Mouse (Mus musculus): ENCODE results near the gene Gsap. TPM values are rescaled to one million over a fixed set of nuclear protein-coding genes. Genes with fewer than 3 reads are reported as not detected.

The Gsap gene
- polyA plus RNA-seq, 1 experiment from 2014 or later, result 1.7 TPM

DNA sequence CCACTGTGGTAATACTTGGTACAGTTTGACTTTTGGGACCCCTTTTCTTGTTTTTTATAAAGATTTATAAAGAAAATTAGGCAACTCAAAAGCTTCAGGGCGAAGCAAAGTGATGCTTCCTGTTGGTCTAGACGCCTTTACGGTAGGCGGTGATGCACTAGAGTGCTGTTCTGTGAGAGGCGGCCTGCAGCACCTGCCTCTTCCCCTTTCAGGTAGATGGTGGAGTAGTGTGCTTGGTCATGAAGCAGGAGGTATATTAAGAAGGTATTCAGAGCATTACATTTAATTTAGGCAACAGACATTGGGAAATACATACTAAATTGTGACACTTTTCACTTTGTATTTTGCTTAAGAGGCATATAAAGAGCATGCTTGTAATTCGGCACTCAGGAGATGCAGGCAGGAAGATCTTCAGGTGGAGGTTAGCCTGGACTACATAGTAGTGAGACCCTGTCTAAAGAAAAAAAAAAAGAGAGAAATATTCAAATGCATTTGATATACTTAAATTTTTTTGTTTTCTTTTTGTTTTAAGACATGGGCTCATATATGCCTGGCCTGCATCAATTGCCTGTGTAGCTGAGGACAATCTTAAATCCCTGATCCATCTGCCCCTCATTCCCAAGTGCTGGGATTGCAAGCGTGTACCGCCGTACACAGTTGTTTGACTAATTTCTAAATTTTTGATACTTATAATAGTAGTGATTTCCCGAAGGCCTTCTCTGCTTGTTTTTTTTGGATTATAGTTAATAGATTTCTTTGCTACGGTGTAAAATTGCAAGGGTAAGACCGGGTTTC lies 68.9 kb downstream of the Gsap start:
- Histone ChIP-seq H3K27ac (replicated peaks; ENCODE audit: low read depth, low read length) (no peak overlapping the region), H3K9ac (replicated peaks; ENCODE audit: low read length) (no peak overlapping the region), H3K36me3 (replicated peaks; ENCODE audit: control insufficient read depth, insufficient read depth, low read depth, low read length) (no peaks in the 10 kb centered on the region), H3K4me1 (ENCODE audit: control insufficient read depth, insufficient read depth, low read length) (no peaks in the 10 kb centered on the region), H3K4me2 (ENCODE audit: low read depth, low read length) (no peak overlapping the region), H3K9me3 (replicated peaks; ENCODE audit: control insufficient read depth, low read length) (no peaks in the 10 kb centered on the region), H3K27me3 (ENCODE audit: control insufficient read depth, insufficient read depth, low read length) (no peaks in the 10 kb centered on the region), H3K4me3 (ENCODE audit: low read depth, low read length) (no peak overlapping the region)
- ATAC-seq (replicated peaks; ENCODE audit: insufficient number of reproducible peaks, low FRiP score, low TSS enrichment, low read depth) (no peak), DNase-seq (ENCODE audit: low spot score) (no peak)
- WGBS, result 91% methylated on average over 12 of the region's 12 CpGs

DNA sequence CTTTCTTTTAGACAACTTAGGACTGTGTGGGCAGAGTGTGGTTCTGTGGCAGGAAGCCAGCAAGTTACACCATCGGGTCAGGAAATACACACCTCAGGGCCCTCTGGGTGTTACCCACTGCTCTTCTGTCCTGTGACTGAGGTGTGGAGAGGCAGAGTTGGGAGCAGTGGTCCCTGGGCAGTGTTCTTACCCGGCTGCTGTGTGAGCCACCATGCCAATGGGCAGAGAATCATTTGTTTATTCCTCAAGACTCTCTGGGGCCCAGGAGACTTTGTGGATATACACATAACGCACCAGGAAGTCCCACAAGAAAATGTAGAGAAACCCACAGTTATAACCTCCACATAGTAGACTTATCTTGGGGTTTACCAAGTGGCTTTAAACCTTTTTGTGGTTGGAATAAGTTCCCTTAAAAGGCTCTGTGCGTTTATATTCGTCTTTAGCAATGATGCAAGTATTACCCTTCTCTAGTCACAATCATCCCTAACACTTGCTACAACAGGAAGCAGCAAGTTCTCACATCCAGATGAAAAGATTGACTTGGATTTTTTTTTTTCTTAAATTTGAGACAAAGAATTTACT lies 69.6 kb downstream of the Gsap start:
- no peaks in the 10 kb centered on the region for H3K9me3 ChIP-seq (replicated peaks; ENCODE audit: control insufficient read depth, low read length)
- no peak overlapping the region for H3K4me3 ChIP-seq (ENCODE audit: low read depth, low read length)
- WGBS, result 82% methylated on average over 5 of the region's 5 CpGs
- ATAC-seq (replicated peaks; ENCODE audit: insufficient number of reproducible peaks, low FRiP score, low TSS enrichment, low read depth), result no peak
- no peak overlapping the region for H3K4me2 ChIP-seq (ENCODE audit: low read depth, low read length)
- no peak for DNase-seq (ENCODE audit: low spot score)
- no peaks in the 10 kb centered on the region for H3K36me3 ChIP-seq (replicated peaks; ENCODE audit: control insufficient read depth, insufficient read depth, low read depth, low read length)
- no peak overlapping the region for H3K27ac ChIP-seq (replicated peaks; ENCODE audit: low read depth, low read length)
- no peak overlapping the region for H3K9ac ChIP-seq (replicated peaks; ENCODE audit: low read length)
- no peaks in the 10 kb centered on the region for H3K27me3 ChIP-seq (ENCODE audit: control insufficient read depth, insufficient read depth, low read length)
- H3K4me1 ChIP-seq (ENCODE audit: control insufficient read depth, insufficient read depth, low read length), result no peaks in the 10 kb centered on the region

DNA sequence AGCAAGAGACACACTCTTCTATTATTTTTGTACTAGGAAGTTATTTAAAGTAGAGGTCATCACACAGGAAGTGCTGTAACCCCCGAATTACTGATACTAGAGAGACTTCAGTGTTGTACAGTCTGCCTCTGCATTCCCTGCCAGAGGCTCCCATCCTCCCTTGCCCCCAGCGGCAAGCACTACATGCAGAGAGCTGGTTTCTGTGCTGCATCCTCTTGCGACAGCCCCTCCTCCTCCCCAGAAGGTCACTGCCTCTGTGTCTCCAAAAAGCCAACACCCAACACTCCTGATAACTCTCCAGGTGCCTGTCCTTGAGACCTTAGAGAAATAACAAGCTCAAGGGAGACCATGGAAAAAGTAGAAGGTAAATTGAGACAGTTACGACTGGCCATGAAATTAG lies 71.1 kb downstream of the Gsap start:
- no peak overlapping the region for H3K4me2 ChIP-seq (ENCODE audit: low read depth, low read length)
- no peaks in the 10 kb centered on the region for H3K27me3 ChIP-seq (ENCODE audit: control insufficient read depth, insufficient read depth, low read length)
- ATAC-seq (replicated peaks; ENCODE audit: insufficient number of reproducible peaks, low FRiP score, low TSS enrichment, low read depth), result no peak
- H3K9ac ChIP-seq (replicated peaks; ENCODE audit: low read length), result no peak overlapping the region
- H3K27ac ChIP-seq (replicated peaks; ENCODE audit: low read depth, low read length), result no peak overlapping the region
- no peaks in the 10 kb centered on the region for H3K36me3 ChIP-seq (replicated peaks; ENCODE audit: control insufficient read depth, insufficient read depth, low read depth, low read length)
- 44% methylated on average over 4 of the region's 4 CpGs for WGBS
- DNase-seq (ENCODE audit: low spot score), result no peak
- no peaks in the 10 kb centered on the region for H3K4me1 ChIP-seq (ENCODE audit: control insufficient read depth, insufficient read depth, low read length)
- H3K9me3 ChIP-seq (replicated peaks; ENCODE audit: control insufficient read depth, low read length), result no peaks in the 10 kb centered on the region
- H3K4me3 ChIP-seq (ENCODE audit: low read depth, low read length), result no peak overlapping the region

DNA sequence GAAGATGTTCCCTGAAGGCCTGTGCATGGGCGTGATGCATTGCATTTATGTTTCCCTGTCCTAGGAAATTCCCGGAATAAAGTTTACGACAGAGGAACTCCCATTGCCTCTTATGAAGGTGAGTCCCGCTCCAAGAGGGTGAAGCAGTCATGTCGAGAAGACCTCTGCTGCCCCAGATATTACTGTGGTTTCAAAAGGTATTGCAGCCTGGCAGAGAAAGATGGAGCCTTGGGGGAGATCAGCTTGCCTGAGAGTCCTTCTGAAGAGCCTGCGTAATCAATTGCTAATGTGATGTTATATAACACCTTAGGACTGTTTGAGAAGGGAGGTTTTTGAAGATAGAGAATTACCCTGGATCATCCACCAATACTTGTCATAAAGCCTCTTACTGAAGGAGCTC lies 71.8 kb downstream of the Gsap start:
- H3K9me3 ChIP-seq (replicated peaks; ENCODE audit: control insufficient read depth, low read length), result no peaks in the 10 kb centered on the region
- no peak overlapping the region for H3K27ac ChIP-seq (replicated peaks; ENCODE audit: low read depth, low read length)
- peak; percentile 50 for DNase-seq (ENCODE audit: low spot score)
- 63% methylated on average over 6 of the region's 6 CpGs for WGBS
- no peak overlapping the region for H3K4me3 ChIP-seq (ENCODE audit: low read depth, low read length)
- no peak overlapping the region for H3K9ac ChIP-seq (replicated peaks; ENCODE audit: low read length)
- ATAC-seq (replicated peaks; ENCODE audit: insufficient number of reproducible peaks, low FRiP score, low TSS enrichment, low read depth), result no peak
- no peaks in the 10 kb centered on the region for H3K4me1 ChIP-seq (ENCODE audit: control insufficient read depth, insufficient read depth, low read length)
- no peaks in the 10 kb centered on the region for H3K27me3 ChIP-seq (ENCODE audit: control insufficient read depth, insufficient read depth, low read length)
- H3K36me3 ChIP-seq (replicated peaks; ENCODE audit: control insufficient read depth, insufficient read depth, low read depth, low read length), result no peaks in the 10 kb centered on the region
- no peak overlapping the region for H3K4me2 ChIP-seq (ENCODE audit: low read depth, low read length)

DNA sequence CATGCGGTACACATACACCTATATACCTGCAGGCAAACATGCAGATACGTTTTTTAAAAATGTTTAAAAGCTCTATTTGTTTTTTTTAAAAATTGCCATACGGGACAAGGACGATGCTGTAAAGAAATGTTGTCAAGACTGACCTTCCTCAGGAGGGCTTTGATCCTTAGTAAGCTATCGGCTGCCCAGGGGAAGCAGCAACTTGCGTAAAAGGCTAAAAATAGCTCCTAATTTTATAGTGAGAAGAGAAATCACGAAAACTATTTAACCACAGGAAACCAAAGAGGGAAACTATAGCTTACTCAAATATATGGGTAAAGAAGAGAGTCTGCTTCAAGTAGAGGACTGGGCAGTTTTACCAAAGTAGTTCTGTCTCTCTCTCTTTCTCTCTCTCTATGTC lies 74.7 kb downstream of the Gsap start:
- Histone ChIP-seq H3K9ac (replicated peaks; ENCODE audit: low read length) (no peak overlapping the region), H3K4me2 (ENCODE audit: low read depth, low read length) (no peak overlapping the region), H3K4me1 (ENCODE audit: control insufficient read depth, insufficient read depth, low read length) (no peaks in the 10 kb centered on the region), H3K36me3 (replicated peaks; ENCODE audit: control insufficient read depth, insufficient read depth, low read depth, low read length) (no peaks in the 10 kb centered on the region), H3K4me3 (ENCODE audit: low read depth, low read length) (no peak overlapping the region), H3K9me3 (replicated peaks; ENCODE audit: control insufficient read depth, low read length) (no peaks in the 10 kb centered on the region), H3K27me3 (ENCODE audit: control insufficient read depth, insufficient read depth, low read length) (no peaks in the 10 kb centered on the region), H3K27ac (replicated peaks; ENCODE audit: low read depth, low read length) (no peak overlapping the region)
- WGBS, result 63% methylated on average over 7 of the region's 7 CpGs
- no peak for DNase-seq (ENCODE audit: low spot score)
- ATAC-seq (replicated peaks; ENCODE audit: insufficient number of reproducible peaks, low FRiP score, low TSS enrichment, low read depth), result no peak

DNA sequence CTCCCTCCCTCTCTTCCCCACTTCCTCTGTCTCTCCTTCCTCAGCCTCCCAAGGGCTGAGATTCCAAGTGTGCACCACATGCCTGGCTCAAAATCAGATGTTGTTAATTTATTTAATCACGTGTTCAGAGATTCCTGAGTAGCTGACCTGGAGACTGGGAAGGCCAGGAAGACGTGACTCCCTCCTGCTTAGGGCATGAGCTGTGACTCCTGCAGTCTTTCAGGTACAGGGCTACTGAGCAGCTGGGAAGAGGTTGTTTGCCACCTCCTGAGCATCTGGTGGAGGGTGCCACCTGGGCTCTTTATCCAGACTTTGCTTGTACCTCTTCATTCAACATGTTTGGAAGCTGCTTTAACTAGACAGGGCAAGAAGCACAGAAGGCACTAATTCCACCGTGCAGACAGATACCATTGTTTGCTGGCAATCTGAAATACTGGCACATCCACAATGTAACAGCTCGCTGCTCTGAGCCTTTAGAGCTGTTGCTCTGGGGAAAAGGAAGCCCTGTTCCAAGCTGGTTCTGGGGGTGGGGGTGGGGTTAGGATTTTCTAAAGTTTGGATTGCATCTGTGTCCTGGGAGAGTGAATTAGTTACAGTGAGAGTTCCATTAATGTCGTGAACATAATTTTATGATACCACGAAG lies 75.3 kb downstream of the Gsap start:
- DNase-seq (ENCODE audit: low spot score) (peak; percentile 63), ATAC-seq (replicated peaks; ENCODE audit: insufficient number of reproducible peaks, low FRiP score, low TSS enrichment, low read depth) (no peak)
- no peak overlapping the region for H3K27ac ChIP-seq (replicated peaks; ENCODE audit: low read depth, low read length)

DNA sequence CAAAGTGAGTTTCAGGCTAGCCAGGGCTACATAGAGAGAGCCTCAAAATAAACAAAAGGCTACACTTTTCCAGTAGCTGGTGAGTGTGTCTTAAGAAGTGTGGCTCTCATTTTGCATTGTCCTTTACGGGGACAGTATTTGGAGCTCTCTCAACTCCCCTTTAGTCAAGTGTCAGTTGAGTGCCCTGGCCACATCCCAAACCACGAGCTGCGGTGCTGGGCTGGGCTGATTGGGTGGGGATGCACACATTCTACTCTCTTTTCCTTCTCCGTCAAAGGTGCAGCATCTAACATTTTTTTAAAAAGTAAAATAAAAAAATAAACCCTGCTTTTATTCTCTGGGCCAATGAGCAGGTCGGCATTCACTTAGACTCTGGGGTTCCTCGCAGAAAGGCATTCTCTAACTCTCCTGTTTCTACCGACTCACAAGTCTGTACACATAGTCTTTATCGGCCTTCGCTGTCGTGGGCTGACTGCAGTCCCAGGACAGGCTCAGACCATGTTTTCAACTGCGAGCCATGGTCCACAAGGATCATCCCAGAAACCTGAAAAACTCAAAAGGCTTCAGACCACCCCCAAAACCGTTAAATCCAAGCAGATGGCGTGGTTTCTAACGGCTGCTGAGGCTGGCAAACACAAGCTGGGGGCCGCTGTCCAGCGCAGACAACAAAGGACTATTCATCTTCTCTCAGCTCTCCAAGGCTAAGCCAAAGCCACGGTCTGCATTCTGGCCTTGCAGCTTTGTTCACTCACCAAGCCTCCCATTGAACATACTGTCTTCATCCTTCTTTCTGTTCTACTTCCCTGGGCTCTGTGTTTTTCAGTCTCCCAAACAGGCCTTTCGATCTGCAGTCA lies 77.4 kb downstream of the Gsap start:
- DNase-seq (ENCODE audit: low spot score) (peak; percentile 63), ATAC-seq (replicated peaks; ENCODE audit: insufficient number of reproducible peaks, low FRiP score, low TSS enrichment, low read depth) (peak; percentile 51)
- WGBS, result 43% methylated on average over 18 of the region's 18 CpGs
- Histone ChIP-seq H3K4me1 (ENCODE audit: control insufficient read depth, insufficient read depth, low read length) (no peaks in the 10 kb centered on the region), H3K4me3 (ENCODE audit: low read depth, low read length) (no peak overlapping the region), H3K4me2 (ENCODE audit: low read depth, low read length) (no peak overlapping the region), H3K27me3 (ENCODE audit: control insufficient read depth, insufficient read depth, low read length) (no peaks in the 10 kb centered on the region), H3K27ac (replicated peaks; ENCODE audit: low read depth, low read length) (no peak overlapping the region), H3K36me3 (replicated peaks; ENCODE audit: control insufficient read depth, insufficient read depth, low read depth, low read length) (no peaks in the 10 kb centered on the region), H3K9me3 (replicated peaks; ENCODE audit: control insufficient read depth, low read length) (no peaks in the 10 kb centered on the region), H3K9ac (replicated peaks; ENCODE audit: low read length) (no peak overlapping the region)

More for the DNA sequence above, 75.3 kb downstream of the Gsap start:
- no peaks in the 10 kb centered on the region for H3K4me1 ChIP-seq (ENCODE audit: control insufficient read depth, insufficient read depth, low read length)
- H3K27me3 ChIP-seq (ENCODE audit: control insufficient read depth, insufficient read depth, low read length), result no peaks in the 10 kb centered on the region
- no peak overlapping the region for H3K4me3 ChIP-seq (ENCODE audit: low read depth, low read length)
- H3K36me3 ChIP-seq (replicated peaks; ENCODE audit: control insufficient read depth, insufficient read depth, low read depth, low read length), result no peaks in the 10 kb centered on the region
- H3K9me3 ChIP-seq (replicated peaks; ENCODE audit: control insufficient read depth, low read length), result no peaks in the 10 kb centered on the region
- WGBS, result 39% methylated on average over 6 of the region's 6 CpGs
- H3K4me2 ChIP-seq (ENCODE audit: low read depth, low read length), result no peak overlapping the region
- H3K9ac ChIP-seq (replicated peaks; ENCODE audit: low read length), result no peak overlapping the region
